Mouse (Mus musculus): ENCODE data around the gene Pgs1.

Gene Pgs1

DNA sequence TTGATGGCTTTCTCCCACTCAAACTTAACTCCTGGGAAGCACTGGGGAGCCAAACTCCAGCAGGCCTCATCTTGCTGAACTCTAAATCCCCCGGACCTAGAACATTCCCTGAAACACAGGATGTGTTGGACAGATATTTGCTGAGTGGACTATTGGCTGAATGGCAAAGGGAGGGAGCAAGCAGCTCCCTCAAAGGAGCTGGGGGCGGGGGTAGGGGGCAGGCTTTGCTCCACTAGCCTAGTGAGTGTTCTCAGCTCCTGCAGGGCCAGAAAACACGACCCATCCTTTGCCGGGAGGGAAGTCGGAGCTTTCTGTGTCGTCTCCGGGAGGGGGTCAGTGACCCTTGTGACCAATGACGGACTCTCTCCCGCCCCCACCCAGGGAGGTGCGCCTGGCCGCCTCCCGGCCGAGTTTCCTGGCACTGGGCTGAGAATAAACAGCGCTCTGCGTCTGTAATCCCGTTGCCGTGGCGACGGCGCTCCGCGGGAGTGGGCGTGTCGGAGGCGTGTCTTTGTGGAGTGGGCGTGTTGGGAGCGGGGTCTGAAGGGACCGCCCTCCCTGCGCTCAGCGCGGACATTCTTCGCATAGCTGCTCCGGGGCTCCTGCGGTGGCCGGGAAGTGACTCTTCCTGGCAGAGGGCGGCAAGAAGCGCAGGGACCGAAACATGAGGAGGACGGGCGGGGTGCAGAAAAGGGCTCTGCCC, 22.9 kb upstream of the Pgs1 start:
- DNase-seq: peak; percentile 97

GRCm38 (mm10) chr11:117963872-117964271, 22.2 kb upstream of the Pgs1 start:
- DNase-seq: no peak

GRCm38 (mm10) chr11:117964294-117964693, 21.8 kb upstream of the Pgs1 start:
- DNase-seq: no peak

DNA sequence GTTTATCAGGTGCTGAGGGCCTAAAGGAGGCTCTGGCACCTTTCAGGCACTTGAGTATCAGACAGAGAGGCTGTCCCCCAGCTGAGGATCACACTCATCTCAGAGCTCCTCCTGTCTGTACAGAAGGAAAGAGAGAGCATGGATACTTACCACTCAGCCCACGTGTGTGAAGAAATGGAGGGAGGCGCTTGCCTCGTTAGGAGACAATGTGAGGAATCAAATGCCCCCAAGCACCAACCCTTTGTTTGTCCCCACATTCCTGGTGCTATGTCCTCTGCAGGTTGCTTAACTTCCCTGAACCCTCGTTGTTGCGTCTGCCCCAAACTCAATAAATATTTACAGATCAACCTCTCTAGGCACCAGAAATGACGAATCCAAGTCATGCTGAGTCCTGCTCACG, 21.0 kb upstream of the Pgs1 start:
- no peak for DNase-seq

DNA sequence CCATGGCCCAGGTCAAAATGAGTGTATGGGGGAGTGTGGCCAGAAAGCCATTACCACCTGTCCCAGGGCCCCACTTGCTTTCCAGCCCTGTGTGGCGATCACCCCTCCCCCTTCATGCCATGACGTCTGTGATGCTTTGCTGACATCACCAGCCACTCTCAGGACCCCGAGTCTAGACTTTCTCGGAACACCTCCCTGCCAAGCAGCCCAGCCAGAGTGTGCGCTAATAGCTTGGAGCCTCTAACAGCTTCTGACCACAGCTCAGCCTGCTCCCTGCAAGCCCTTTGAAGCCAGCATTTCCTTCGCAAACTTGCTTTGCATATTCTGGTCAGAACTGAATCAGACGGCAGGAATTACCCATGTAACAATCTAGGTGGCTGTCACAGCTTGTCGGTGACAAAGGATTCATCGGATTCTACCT, 20.5 kb upstream of the Pgs1 start:
- DNase-seq: no peak

DNA sequence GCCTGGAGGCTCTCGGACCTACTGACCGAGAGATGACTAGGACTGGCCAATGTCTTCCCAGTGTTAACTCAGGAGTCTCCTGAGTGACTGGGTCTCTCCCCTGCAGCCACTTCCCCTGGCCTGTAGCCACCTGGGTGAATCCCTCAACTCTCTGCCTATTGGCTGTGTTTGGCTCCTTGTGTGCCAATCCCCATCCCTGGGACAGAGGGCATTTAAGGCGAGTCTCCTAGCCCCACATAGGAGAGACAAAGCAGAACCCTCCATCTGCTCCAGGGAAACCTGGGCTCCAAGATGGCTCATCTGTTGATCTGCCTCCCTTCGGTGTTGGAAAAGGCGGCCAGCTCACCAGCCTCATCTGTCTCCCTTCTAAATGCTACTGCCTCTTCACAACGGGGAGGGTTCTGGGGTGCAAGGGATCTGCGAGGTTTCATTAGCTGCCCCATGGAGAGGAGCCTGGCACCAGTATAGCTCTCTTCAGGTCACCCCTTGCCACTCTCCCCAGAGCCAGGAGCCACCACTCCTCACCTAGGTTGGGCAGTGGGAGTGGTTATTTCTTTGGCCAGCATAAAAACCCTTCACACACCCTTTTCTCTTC, 19.5 kb upstream of the Pgs1 start:
- DNase-seq: no peak

DNA sequence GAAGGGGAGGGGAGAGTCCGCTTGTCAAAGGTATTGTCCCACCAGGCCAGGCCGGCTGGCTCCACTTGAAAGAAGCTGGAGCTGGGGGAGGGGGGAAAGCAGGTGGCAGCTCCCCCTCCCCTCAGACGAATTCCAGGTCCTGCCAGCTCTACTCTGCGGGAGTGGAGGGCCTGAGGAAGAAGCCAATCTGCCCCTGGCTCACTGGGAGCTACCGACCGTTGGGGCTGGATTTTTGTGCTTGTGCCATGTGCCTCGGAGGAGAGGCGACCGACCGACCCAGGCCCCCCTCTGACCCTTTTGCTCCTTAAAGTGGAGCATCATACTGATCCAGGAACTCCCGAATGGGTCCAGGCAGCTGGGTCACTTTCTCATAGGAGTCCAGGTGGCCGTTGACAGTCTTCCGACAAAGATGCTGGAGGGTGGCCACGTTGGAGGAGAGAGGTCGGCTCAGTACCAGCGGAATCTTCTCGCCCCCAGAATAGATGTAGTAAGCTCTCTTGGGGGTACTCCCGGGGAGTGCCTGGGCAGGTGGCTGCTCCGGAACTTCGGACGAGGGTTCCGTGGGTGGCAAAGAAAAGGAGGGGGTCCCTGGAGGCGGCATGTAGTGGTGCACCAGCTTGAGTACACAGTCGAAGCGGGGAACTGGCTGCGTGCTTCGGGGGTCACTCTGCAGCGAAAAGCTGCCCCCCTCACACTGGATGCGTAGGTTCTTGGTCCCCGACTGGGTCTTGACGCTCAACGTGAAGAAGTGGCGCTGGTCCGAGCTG, 18.7 kb upstream of the Pgs1 start:
- DNase-seq: no peak

DNA sequence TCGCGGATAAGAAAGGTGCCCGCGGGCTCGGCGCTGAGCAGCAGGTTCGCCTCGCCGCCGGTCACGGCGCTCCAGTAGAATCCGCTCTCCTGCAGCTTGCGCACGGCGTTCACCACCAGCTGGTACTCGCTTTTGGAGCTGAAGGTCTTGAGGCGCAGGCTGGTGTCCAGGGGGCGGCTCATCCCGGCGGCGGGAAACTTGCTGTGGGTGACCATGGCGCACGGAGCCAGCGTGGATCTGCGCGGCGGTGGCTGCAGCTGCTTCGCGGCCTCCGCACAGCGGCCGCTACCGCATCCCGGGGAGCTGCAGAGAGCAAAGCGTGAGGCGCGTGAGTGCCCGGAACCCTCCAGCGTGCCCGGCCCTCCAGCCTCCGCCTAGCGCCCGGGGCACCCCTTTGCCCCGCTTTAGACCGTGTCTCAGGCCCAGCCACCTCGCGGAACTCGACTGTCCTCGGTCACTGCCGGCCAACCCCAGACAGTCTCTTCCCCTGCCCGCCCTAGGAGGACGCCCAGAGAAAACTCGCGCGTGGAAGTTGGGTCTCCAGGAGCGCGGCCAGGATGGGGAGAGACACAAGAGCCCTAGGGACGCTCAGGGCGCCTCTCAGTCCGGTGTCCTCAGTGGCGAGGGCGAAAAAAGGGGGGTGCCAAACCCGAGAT, 17.9 kb upstream of the Pgs1 start:
- peak; percentile 41 for DNase-seq

DNA sequence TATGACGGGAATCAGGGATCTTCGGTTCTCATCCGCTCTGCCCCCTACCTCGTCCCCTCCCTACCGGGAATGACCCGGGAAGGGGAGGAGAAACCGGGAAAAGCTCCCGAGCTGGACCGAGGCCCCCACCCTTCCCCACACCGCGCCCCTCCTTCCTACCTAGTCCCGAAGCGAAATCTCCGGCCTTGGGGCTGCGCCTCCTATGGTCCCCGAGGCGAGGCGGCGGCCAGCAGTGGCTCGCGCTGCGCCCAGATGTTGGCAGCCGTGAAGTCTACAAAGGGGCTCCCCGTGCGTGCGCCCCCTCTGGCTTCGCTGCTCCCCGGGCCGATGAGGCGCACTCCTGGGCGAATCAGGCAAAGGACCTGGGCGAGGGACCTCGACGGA, 17.4 kb upstream of the Pgs1 start:
- DNase-seq: no peak

DNA sequence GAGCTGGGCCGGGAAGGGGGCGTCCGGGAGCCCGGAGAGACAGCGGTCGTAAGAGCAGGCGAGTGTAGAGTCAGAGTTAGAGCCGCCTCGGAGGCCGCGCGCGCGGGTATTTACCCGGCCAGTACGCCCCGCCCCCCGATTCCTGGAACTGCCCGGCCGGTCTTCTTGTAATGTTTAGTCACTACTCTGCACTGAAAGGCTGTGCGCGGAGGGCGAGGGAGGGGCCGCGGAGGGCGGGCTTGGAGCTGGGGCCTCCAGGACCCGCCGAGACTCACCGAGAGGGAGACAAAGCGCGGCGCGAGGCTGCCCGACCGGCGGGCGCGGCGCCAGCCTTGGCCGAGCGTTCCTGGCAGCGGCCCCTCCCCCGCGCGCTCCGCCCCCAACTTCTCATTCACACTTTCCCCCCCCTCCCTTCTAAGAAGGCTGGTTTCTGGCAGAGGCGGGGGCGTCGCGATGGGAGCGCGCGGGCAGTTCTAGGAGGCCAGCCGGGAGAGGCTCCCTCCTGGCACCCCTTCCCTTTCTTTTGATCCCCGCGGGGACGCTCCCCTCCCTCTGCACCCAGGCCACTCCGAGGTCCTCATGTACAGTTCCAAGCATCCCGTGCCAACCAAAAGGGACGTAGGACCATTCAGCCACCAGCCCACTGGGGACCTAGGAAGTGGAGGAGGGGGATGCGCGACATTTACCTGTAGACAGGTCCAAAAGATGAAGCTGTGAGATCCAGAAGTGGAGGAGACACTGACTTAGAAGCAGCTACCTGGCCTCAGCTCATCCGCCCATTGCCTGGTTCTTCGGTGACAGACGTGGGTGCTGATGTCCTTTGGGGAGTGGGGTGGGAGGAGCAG, 16.8 kb upstream of the Pgs1 start:
- peak; percentile 98 for DNase-seq

GRCm38 (mm10) chr11:117969945-117970872, 15.9 kb upstream of the Pgs1 start, which contains the start of gene Socs3:
Gene Socs3 (minus strand): TSS chr11:117970047.
- DNase-seq: peak; percentile 97

- no peak for DNase-seq
These were observed 15.0 kb upstream of the Pgs1 start for GRCm38 (mm10) chr11:117971100-117971499.

- DNase-seq: no peak
These were observed 14.3 kb upstream of the Pgs1 start for GRCm38 (mm10) chr11:117971646-117972242.

- no peak for DNase-seq
These were observed 13.2 kb upstream of the Pgs1 start for GRCm38 (mm10) chr11:117972656-117973558.

DNA sequence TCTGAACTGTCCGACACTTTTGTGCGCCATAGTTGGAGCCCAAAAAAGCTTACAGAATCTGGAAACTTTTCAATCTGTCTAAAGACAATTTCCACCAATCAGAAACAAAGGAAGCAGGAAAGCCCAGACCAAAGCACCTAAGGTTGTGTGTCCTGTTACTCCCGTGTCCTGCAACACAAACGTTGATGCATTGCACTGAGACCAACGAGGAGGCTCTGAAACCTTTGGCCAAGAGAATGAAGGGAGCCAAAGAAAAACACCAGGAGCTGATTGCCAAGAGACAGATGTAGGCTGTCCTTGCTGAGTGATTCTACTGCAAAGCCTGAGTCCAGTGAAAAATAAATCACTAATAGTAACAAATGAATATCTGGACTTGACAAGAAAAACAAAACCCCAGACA, 12.5 kb upstream of the Pgs1 start:
- DNase-seq: no peak

DNA sequence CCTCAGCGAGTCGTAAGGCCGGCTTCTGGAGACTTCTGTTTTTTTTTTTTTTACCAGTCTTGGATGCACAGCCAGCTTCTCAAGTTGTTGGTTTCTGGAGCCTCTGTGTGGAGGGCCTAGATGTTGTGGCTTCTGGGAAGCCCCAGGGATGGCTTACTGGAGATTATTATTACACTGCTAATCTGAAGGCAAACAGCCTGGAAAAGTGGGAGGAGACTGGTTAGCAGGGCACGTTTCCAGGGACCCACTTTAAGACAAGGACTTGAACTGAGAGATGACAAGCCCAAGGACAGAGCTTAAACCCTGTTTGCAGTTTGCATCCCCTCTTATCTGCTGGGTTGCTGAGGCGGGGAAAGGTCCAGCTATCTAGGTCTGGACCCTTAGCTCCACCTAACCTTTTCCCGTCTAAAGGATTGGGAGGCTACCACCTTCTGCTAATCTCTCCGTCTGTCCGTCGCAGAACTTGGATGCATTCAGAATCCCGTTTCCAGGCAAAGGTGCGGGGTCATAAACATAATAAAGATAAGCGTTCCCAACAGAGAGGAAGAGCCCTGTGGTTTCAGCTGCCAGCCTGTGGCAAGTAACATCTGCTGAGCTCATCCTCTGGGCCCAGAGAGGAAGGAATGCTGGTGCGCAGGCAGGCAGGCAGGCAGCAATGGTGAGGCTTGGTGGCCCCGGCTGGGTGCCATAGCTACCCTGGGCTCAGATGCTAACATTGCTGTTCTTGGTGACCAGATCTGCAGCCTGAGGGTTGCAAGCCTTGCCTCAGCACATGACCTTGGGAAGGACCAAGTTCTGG, 11.6 kb upstream of the Pgs1 start:
- DNase-seq: no peak

DNA sequence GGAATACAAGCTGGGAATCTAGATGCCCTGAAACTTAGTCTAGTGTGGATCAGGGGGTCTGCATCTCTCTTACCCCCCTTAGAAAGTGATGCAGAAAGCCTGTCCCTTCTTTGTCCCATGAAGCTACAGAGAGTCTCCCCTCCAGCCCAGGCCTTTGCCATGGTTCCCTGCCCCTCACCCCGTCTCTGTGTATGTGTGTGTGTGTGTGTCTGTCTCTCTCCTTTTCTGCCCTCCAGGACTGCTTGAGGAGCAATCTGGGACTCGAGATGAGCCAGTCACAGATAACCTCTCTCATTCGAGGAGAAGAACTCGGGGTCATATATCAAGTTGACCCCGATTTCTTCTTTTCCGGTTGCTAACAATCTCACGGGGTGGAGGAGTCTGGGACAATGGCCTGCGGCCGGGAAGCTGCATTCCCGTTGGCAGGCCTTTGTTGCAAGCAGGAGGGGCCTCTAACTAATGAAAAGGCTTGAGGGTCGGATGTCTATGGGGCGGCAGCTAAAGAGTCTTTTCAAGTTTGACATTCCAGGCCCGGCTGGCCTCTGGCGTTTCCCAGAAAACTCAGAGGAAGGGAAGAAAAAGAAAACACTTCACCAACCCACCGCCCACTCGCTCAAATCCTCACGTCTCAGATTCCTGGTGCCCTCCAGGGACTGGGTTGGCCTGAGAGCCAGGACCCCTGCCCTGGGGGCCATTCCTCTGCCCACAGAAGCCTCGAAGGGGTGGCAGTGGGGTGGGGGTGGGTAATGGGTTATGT, 10.7 kb upstream of the Pgs1 start:
- DNase-seq: no peak

GRCm38 (mm10) chr11:117976081-117976582, 10.0 kb upstream of the Pgs1 start:
- DNase-seq: peak; percentile 27

Measured in liver (tissue).